Mouse (Mus musculus) small intestine, adult 2 months (tissue): ENCODE measurements around the gene Pde3a. TPM values are rescaled to one million over a fixed set of nuclear protein-coding genes. Genes with fewer than 3 reads are reported as not detected.

ENCODE experiments used
- H3K27ac ChIP-seq: fragments of 200-500 bp; 2 replicates; pipeline ENCODE4 v1.5.1; 2012; ENCODE audit warnings: low read depth, low read length, control low read depth, inconsistent platforms; ENCODE audit not compliant: insufficient read depth
- H3K27me3 ChIP-seq: fragments of 200-500 bp; 2 replicates; pipeline ENCODE4 v1.6.1; 2012; ENCODE audit warnings: mild to moderate bottlenecking, moderate library complexity, low read length, inconsistent platforms; ENCODE audit not compliant: control insufficient read depth, insufficient read depth
- H3K36me3 ChIP-seq: fragments of 200-500 bp; 2 replicates; pipeline ENCODE4 v1.6.1; 2012; ENCODE audit warnings: mild to moderate bottlenecking, low read length, control low read depth, inconsistent platforms; ENCODE audit not compliant: control insufficient read depth, insufficient read depth
- H3K4me1 ChIP-seq: fragments of 200-500 bp; 2 replicates; pipeline ENCODE4 v1.6.1; 2012; ENCODE audit warnings: low read length, inconsistent platforms, mixed read lengths; ENCODE audit not compliant: control insufficient read depth, insufficient read depth, insufficient read length
- H3K4me3 ChIP-seq: fragments of 200-500 bp; 2 replicates; pipeline ENCODE4 v1.5.1; 2012; ENCODE audit warnings: low read depth, mild to moderate bottlenecking, control low read depth, inconsistent platforms, low read length, moderate library complexity
- CTCF ChIP-seq: fragments of 200-500 bp; IDR thresholded peaks from 2 replicates; pipeline ENCODE4 v1.5.1; 2012; ENCODE audit warnings: low read depth, mild to moderate bottlenecking, control low read depth, inconsistent platforms, low read length, moderate library complexity, mixed read lengths; ENCODE audit not compliant: insufficient replicate concordance, insufficient read length; ENCODE audit errors: extremely low read depth
- POLR2A ChIP-seq: fragments of 200-500 bp; IDR thresholded peaks from 2 replicates; pipeline ENCODE4 v1.6.1; 2012; ENCODE audit warnings: low read depth, mild to moderate bottlenecking, control low read depth, inconsistent platforms, low read length, moderate library complexity
- WGBS: fragments of 180-500 bp; shearing (Covaris S2); methylation state at CpG from one replicate; pipeline ENCODE4 v1.1.7; 2018; 5-methylcytosine and 5-hydroxymethylcytosine counted together
- polyA plus RNA-seq: library from polyadenylated mRNA; depleted of rRNA; stranded (reverse); fragments of >200 nt; gene quantifications from 2 replicates; pipeline ENCODE4 v1.2.3, GENCODE M21; 2012

Pde3a gene
- polyA plus RNA-seq, 1 experiment = 7.9 TPM

GRCm38 (mm10) chr6:141265257-141265656 is 16.2 kb downstream of the Pde3a start:
- peaks cover 1% of the 10 kb centered on the region; the same call in 1 of the 2 replicates for H3K4me1 ChIP-seq
- no peaks in the 10 kb centered on the region for H3K36me3 ChIP-seq
- no peak for TF ChIP-seq POLR2A
- H3K4me3 ChIP-seq = no peak overlapping the region
- H3K27ac ChIP-seq = no peak overlapping the region
- H3K27me3 ChIP-seq = no peaks in the 10 kb centered on the region
- WGBS = 90% methylated on average over 4 of the region's 4 CpGs

GRCm38 (mm10) chr6:141267888-141268570 is 19.0 kb downstream of the Pde3a start:
- WGBS = 72% methylated on average over 11 of the region's 11 CpGs
- no peaks in the 10 kb centered on the region for H3K36me3 ChIP-seq
- H3K4me3 ChIP-seq = no peak overlapping the region
- TF ChIP-seq POLR2A (no peak), CTCF (no peak)
- peaks cover 8% of the 10 kb centered on the region; the same call in 1 of the 2 replicates for H3K4me1 ChIP-seq
- no peak overlapping the region for H3K27ac ChIP-seq
- H3K27me3 ChIP-seq = no peaks in the 10 kb centered on the region

- Histone ChIP-seq H3K4me1 (peaks cover 11% of the 10 kb centered on the region; the same call in 1 of the 2 replicates), H3K27me3 (no peaks in the 10 kb centered on the region), H3K4me3 (no peak overlapping the region), H3K36me3 (no peaks in the 10 kb centered on the region), H3K27ac (no peak overlapping the region)
- WGBS = 96% methylated on average over 5 of the region's 5 CpGs
- TF ChIP-seq CTCF (no peak), POLR2A (no peak)
Measured at GRCm38 (mm10) chr6:141268871-141269270, 19.8 kb downstream of the Pde3a start.

- H3K36me3 ChIP-seq = no peaks in the 10 kb centered on the region
- TF ChIP-seq POLR2A = no peak
- H3K4me1 ChIP-seq = peaks cover 11% of the 10 kb centered on the region; the same call in 1 of the 2 replicates
- WGBS = 31% methylated on average over 5 of the region's 5 CpGs
- H3K27ac ChIP-seq = peak overlapping the region; percentile 64
- no peak overlapping the region for H3K4me3 ChIP-seq
- H3K27me3 ChIP-seq = no peaks in the 10 kb centered on the region
Measured at GRCm38 (mm10) chr6:141271133-141271532, 22.1 kb downstream of the Pde3a start.

GRCm38 (mm10) chr6:141271579-141271978 is 22.5 kb downstream of the Pde3a start:
- Histone ChIP-seq H3K27me3 (no peaks in the 10 kb centered on the region), H3K36me3 (no peaks in the 10 kb centered on the region), H3K4me1 (peaks cover 11% of the 10 kb centered on the region; the same call in 1 of the 2 replicates), H3K4me3 (no peak overlapping the region), H3K27ac (peak overlapping the region; percentile 64)
- 22% methylated on average over 3 of the region's 3 CpGs for WGBS
- TF ChIP-seq POLR2A (no peak), CTCF (no peak)

GRCm38 (mm10) chr6:141273685-141274084 is 24.6 kb downstream of the Pde3a start:
- Histone ChIP-seq H3K4me1 (peaks cover 11% of the 10 kb centered on the region; the same call in 1 of the 2 replicates), H3K27ac (no peak overlapping the region), H3K4me3 (no peak overlapping the region), H3K36me3 (no peaks in the 10 kb centered on the region), H3K27me3 (no peaks in the 10 kb centered on the region)
- 34% methylated on average over 6 of the region's 6 CpGs for WGBS
- TF ChIP-seq CTCF (no peak), POLR2A (no peak)

- TF ChIP-seq POLR2A (no peak), CTCF (no peak)
- Histone ChIP-seq H3K27me3 (no peaks in the 10 kb centered on the region), H3K4me3 (no peak overlapping the region), H3K4me1 (no peaks in the 10 kb centered on the region), H3K27ac (no peak overlapping the region), H3K36me3 (peaks cover 1% of the 10 kb centered on the region; the same call in 1 of the 2 replicates)
- 76% methylated on average over 3 of the region's 3 CpGs for WGBS
Measured at GRCm38 (mm10) chr6:141281685-141282084, 32.6 kb downstream of the Pde3a start.
